Mouse (Mus musculus) urinary bladder, postnatal 10 days (tissue): Measurements from ENCODE around the gene Fgf3.

Source experiments
- DNase-seq: peaks from one replicate; pipeline ENCODE4 v3.0.0; 2022; ENCODE audit warnings: low spot score

Fgf3 gene

GRCm38 (mm10) chr7:144837891-144838488 is at the start of gene Fgf3:
TSS of gene Fgf3 (plus strand) at chr7:144838083.
- no peak for DNase-seq

GRCm38 (mm10) chr7:144788631-144789030 is 49.3 kb upstream of the Fgf3 start:
- DNase-seq = no peak

GRCm38 (mm10) chr7:144789601-144790556 is 48.0 kb upstream of the Fgf3 start:
- DNase-seq = no peak

DNA sequence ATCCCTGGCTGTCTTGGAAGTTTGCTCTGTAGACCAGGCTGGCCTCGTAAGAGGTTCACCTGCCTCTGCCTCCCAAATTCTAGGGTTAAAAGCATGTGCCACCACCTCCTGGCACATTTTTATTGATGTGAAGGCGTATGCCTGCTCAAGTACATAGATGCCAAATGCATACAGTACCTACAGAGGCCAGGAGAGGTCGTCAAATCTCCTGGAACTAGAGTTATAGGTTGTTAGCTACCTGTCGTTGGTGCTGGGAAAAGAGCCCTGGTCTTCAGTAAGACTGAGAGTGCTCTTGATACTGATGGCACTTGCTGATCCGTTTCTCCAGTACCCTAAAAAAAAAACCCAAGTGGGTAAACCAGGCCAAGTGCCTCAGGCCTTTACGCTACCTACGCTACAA is 46.5 kb upstream of the Fgf3 start:
- no peak for DNase-seq

DNA sequence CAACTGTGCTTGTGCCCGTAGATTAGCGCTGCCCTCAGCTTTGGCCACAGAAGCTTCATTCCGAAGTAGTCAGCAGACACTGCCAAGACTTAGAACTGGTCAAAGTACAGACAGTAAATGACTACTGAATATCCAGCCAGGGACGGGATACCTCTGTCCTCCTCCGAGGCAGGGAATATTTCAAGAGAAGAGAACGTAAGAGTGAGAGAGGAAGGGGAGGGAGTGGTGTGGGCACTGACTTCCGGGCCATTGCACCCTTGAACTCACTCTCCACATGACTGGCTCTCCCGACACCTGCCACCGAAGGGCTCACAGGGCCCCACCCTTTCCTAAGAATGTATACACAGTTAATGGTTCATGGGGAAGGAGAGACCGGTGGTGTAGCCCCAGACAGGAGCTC is 44.6 kb upstream of the Fgf3 start:
- no peak for DNase-seq

- DNase-seq = no peak
Observed at GRCm38 (mm10) chr7:144795976-144796474, 41.9 kb upstream of the Fgf3 start.

DNA sequence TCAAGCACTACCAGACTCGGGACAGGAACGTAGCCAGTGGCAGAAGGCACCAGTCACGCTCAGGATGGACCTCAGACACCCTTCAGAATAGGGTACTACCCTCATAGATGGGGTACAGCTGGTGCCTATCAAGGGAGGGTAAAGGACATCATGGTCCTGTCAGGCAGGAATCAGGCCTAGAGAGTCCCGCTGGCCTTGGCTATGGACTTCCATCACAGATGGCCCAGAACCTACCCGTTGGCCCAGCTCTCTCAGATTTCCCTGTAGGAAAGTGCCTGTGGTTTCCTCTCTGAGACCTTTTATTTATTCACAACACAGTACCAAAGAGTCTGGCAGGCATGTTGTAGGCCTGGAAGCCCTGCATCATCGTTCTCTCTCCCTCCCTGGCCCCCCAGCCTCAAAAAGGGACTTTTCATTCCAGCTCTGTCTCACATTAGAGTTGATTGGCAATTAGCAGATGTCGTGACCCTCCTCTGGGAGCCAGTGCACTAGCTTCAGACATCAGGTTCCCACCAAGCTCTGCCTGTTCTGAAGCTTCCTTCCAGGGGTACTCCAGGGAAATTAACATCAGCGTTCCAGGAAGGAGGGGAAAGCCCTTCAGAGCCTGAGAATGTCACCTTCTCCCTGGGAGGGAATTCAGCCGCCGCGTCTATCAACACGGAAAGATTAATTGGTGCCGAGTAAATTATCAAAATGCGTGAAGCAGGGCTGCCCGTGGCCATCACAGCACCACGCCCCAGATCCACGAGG is 40.7 kb upstream of the Fgf3 start:
- no peak for DNase-seq

GRCm38 (mm10) chr7:144798471-144798870 is 39.4 kb upstream of the Fgf3 start:
- no peak for DNase-seq

- DNase-seq = no peak
Observed at GRCm38 (mm10) chr7:144807036-144807435, 30.8 kb upstream of the Fgf3 start.

DNA sequence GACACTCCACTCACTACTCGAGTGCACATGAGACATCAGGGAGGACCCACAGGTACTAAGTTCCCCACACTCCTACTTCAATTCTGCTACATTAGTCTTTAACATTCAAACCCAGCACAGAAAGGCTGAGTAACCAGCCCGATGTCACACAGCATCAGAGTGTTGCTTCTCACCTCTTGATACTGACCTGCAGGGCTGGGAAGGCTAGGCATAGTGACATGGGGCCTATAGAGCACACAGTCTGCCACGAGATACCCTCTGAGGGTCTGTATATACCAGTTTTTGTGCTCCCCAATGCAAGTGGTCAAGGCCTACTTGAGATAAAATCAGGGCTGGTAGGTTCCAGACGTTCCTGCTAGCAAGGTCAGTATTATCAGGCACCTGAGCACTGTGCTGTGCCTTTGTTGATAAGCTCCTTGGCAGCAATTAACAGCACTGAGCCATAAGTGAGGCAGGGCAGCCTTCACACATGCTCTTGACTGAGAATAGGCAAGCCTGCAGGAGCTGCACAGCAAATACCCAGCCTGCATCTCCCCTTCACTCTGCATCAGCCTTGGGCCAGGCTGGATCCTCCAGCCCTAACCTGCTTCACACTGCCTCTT is 29.8 kb upstream of the Fgf3 start:
- no peak for DNase-seq

DNA sequence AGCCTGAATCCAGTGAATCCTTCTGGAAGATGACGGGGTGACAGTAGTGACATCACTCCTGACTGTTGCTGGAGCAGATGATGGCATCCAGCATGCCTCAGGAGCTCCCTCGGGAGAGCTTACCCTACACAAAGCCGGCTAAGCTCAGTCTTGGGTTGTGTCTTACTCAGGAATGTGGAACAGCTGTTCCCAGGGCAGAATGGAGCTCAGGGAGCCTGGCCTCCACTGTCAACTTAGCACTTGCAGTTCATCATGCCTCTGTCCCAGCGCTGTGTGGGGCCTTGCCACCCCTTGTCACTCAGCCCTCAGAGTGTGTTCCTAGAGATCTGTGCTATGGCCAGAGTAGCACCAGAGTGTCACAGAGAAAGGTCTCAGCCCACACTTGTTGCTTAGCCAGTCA is 26.4 kb upstream of the Fgf3 start:
- no peak for DNase-seq

DNA sequence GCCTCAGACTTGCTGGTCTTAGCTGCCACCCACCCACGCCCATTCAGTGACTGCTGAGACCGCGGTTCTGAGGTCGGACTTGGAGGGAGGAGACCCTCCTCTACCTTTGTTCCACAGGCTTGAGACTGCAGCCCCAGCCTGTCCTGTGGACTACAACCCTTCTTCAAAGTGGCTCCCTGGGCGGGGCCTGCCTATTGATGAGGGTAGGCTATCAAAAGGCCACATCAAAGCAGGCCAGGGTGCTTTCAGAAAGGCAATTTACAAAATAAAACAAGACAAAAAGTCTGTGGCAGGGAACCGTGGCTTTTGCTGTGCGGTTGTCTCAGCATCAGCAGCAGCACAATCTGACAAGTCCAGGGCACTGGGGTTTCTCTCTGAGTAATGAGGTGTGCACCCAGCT is 16.0 kb upstream of the Fgf3 start:
- DNase-seq = no peak

GRCm38 (mm10) chr7:144823988-144824387 is 13.9 kb upstream of the Fgf3 start:
- no peak for DNase-seq

- DNase-seq = no peak
Observed at GRCm38 (mm10) chr7:144828369-144828768, 9.5 kb upstream of the Fgf3 start.

DNA sequence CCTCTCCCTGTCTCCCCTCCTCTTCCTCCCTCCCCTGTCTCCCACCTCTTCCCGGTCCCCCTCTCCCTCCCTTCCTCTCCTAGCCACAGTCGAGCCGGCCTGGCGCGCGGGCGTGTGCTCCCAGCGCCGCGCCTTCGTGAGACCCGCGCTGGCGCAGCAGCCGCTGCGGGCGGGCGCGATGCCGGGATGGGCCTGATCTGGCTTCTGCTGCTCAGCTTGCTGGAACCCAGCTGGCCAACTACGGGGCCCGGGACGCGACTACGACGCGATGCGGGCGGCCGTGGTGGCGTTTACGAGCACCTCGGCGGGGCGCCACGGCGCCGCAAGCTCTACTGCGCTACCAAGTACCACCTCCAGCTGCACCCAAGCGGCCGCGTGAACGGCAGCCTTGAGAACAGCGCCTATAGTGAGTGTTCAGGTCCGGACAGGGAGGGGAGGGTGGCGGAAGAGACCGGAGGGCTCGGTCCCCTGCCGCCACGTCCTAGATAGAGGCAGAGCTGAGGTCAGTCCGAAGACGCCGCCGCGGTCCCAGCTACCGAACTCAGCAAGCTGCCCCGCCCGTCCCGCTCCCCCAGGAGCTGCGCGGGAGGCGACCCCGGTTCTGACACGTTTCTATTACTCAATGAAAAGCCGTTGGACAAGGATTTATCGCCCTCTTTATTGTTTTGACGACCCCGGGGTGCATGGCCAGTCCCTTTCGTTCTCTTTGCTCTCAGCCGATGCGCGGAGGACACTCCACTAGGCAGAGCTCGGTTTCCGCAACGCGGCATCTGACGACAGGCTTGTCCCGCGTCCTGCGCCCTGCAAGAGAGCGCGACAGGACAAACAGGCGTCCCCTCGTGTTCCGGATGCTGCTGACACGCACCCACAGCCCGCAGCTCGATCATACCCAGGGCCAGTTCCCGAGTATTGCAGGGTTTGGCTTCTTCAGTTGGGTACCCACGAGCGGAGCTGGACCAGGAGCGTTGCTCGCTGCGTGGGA is 930 bp downstream of the Fgf3 start:
- no peak for DNase-seq

DNA sequence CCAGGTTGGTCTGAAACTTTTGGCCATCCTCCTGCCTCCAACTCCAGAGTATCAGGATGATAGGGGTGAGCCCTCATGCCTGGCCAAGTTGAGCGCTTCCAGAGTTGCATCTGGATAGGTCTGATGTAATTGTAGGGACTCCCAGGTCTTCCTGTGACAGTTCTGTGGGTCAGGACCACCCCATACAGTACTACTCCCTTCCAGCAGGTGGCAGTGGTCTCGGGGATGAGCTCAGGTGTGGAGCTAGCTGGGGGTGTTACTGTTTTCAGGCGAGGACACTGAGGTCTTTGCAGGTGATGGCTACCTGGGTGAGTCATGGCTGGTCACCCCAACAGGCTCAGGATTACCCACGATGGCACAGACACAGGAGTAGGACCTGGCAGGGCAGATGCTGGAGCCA is 8.3 kb downstream of the Fgf3 start:
- no peak for DNase-seq

- DNase-seq = no peak
Observed at GRCm38 (mm10) chr7:144847067-144847466, 9.2 kb downstream of the Fgf3 start, which contains the start of gene Fgf4. TSS of gene Fgf4 (plus strand) at chr7:144847367.

GRCm38 (mm10) chr7:144851321-144851720 is 13.4 kb downstream of the Fgf3 start:
- DNase-seq = no peak

DNA sequence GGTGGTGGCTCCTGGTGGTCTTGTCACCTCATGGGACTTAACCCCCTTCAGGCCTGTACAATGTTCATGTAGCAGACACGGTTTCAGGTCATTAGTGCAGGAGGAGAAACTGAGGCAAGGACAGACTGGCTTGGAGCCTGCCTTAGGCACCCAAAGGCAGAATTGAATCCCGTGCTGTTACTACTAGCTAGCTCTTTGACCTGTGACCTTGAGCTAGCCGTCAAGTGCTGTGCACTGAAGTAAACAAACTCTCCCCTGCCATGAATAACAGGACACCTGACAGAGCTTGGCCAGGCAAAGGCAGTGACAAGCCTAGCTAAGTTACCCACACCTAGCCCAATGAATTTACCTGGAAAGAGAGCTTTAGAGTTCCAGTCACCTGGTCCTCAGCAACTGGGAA is 17.1 kb downstream of the Fgf3 start:
- DNase-seq = no peak

DNA sequence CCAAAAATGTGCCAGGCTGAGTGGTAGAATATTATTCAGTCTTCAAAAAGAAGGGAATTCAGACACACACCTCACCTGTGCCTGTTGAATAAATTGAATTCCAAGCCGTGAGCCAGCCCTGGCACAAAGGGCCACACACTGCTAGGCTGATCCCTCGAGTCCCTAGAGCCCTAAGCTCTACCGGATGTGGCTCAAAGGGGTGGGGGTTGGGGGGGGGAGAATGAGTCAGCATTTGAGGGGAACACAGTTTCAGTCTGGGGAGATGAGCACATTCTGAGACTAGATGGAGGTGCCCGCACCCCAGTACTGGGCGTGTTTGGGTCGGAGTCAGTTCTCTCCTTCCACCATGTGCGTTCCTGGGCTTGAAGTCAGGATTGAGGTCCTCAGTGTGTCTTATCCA is 19.3 kb downstream of the Fgf3 start:
- DNase-seq = no peak

DNA sequence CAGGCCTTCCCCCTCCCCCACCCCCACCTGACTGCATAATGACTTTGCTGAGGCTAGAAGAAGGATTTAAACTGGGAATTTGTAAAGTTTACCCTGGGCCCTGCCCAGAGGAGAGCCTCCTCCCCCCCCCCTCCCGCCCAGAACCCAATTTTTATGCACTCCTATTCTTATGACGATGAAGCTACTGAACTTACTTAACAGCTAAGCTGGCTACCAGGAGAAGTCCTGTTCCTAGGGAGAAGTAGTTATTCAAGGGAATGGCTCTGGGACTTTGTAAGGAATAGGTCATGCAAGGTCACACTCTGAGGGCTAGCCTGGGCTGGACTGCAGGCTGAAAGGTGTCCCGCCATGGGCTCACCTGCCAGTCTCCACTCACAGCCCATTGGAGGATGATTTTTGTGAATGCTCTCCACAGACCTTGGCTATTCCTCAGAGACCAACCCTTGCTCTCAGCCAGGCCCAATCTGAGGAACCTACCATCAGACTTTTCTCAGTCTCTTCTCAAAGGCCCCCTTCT is 20.0 kb downstream of the Fgf3 start:
- no peak for DNase-seq
